Comparison of ENCODE assay signal across 8 mouse cellular contexts in the genomic region with DNA sequence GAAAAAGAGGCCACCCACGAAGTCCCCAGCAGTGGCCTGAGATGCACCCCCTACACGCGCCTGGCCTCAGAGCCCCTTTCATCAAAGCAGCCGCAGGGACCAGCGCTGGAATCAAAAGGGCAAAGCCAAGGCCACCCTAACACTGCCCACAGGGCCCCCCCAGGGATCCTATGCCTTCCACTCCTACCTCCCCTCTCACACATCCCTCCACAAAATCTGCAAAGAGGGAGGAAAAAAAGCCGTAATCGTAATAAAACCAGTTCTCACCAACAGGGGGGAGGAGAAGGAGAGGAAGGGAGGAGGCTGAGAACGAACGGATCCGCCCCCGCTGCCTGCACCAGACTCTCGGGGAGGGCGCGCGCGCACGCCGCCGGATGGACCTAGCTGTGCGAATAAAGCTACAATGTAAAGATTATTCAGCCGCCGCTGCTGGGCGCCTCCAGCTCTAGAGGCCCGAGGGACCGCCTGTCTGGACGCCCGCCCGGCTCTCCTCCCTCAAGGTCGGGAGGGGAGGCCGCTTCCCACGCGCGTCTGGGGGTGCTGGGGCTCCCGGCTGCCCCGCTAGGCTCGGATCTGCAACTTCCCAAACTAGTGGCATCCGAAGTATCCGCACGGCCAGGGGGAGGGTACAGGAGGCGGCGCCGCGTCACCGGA. TPM values are rescaled to one million over a fixed set of nuclear protein-coding genes. Genes with fewer than 3 reads are reported as not detected.
DNase-seq lines count a peak whose midpoint lies in the region; ATAC-seq and TF ChIP-seq lines count a peak whose summit lies in the region.

No protein-coding gene starts in this region.

- peak; percentile 25 for ATAC-seq in forebrain, embryonic 11.5 days (replicated peaks; ENCODE audit: low FRiP score)
- ATAC-seq in heart, embryonic 15.5 days (replicated peaks; ENCODE audit: insufficient number of reproducible peaks, insufficient read depth, low FRiP score, low read depth), result peak; percentile 32
- ATAC-seq in liver, embryonic 14.5 days (ENCODE audit: insufficient read depth), result peak; percentile 41

- peaks cover 58% of the 10 kb centered on the region for H3K79me3 ChIP-seq in C2C12 (ENCODE audit: low read depth)

- peak; percentile 87 for DNase-seq in adrenal gland, postnatal 14 days
- DNase-seq in forebrain, embryonic 11.5 days (ENCODE audit: low spot score), result peak; percentile 88
- DNase-seq in kidney, postnatal 14 days, result peak; percentile 87
- DNase-seq in liver, embryonic 14.5 days (ENCODE audit: low read depth in 3 of 3, low spot score in 3 of 3), result peak; percentile 48 to 51 (median 50)
- DNase-seq in neural tube, embryonic 10.5 days (ENCODE audit: extremely low spot score, low spot score), result peak; percentile 81

- no peak for TF ChIP-seq CTCF in C2C12 (IDR thresholded peaks at IDR 0.05; ENCODE audit: control insufficient read depth, insufficient read depth, insufficient read length)
- TF ChIP-seq CTCF in liver, embryonic 14.5 days (IDR thresholded peaks at IDR 0.05; ENCODE audit: low read depth), result peak; percentile 32; the same call in 1 of the 2 replicates
- no peak for TF ChIP-seq CTCF in testis, adult 2 months (IDR thresholded peaks at IDR 0.05; ENCODE audit: control insufficient read depth, insufficient read depth, insufficient replicate concordance, low read depth, low read length)

- peak overlapping the region; percentile 78 for H3K4me3 ChIP-seq in C2C12 (ENCODE audit: insufficient read depth, poor library complexity, severe bottlenecking)
- peak overlapping the region; percentile 93 for H3K4me3 ChIP-seq in forebrain, embryonic 11.5 days (ENCODE audit: low read depth, low read length)
- peak overlapping the region; percentile 62 for H3K4me3 ChIP-seq in heart, embryonic 15.5 days
- H3K4me3 ChIP-seq in liver, embryonic 14.5 days (ENCODE audit: insufficient read depth in 1 of 2, low read depth in 2 of 2, low read length in 2 of 2), result peak overlapping the region; percentile 69 to 71
- H3K4me3 ChIP-seq in testis, adult 2 months (ENCODE audit: control insufficient read depth, low read depth, low read length), result peak overlapping the region; percentile 85

- H3K27me3 ChIP-seq in C2C12 (ENCODE audit: control insufficient read depth, insufficient read depth, insufficient read length), result no peaks in the 10 kb centered on the region
- no peaks in the 10 kb centered on the region; the same call in 1 of the 2 replicates for H3K27me3 ChIP-seq in forebrain, embryonic 11.5 days (ENCODE audit: control insufficient read depth, insufficient read depth, low read length)
- H3K27me3 ChIP-seq in heart, embryonic 15.5 days, result no peaks in the 10 kb centered on the region
- H3K27me3 ChIP-seq in liver, embryonic 14.5 days (ENCODE audit: control insufficient read depth, insufficient read depth, low read length), result no peaks in the 10 kb centered on the region
- no peaks in the 10 kb centered on the region for H3K27me3 ChIP-seq in testis, adult 2 months (ENCODE audit: control insufficient read depth, insufficient read depth, low read length)

- H3K27ac ChIP-seq in forebrain, embryonic 11.5 days (ENCODE audit: low read depth, low read length), result peak overlapping the region; percentile 86
- peak overlapping the region; percentile 96 for H3K27ac ChIP-seq in heart, embryonic 15.5 days
- H3K27ac ChIP-seq in liver, embryonic 14.5 days, result no peak overlapping the region
- peak overlapping the region; percentile 90 for H3K27ac ChIP-seq in testis, adult 2 months (ENCODE audit: control insufficient read depth, insufficient read depth, low read depth, low read length)

- WGBS in forebrain, embryonic 11.5 days, result 1% methylated on average over 44 of the region's 44 CpGs
- under 1% methylated on average over 44 of the region's 44 CpGs for WGBS in heart, embryonic 15.5 days
- 2% methylated on average over 44 of the region's 44 CpGs for WGBS in liver, embryonic 14.5 days (ENCODE audit: insufficient replicate concordance)

- no peaks in the 10 kb centered on the region for H3K9me3 ChIP-seq in forebrain, embryonic 11.5 days (ENCODE audit: control insufficient read depth, low read length)
- H3K9me3 ChIP-seq in heart, embryonic 15.5 days (replicated peaks), result no peaks in the 10 kb centered on the region
- no peaks in the 10 kb centered on the region for H3K9me3 ChIP-seq in liver, embryonic 14.5 days (ENCODE audit: control insufficient read depth, low read length)

- TF ChIP-seq POLR2A in testis, adult 2 months (IDR thresholded peaks at IDR 0.05; ENCODE audit: control insufficient read depth, low read depth, low read length), result no peak

- H3K36me3 ChIP-seq in C2C12 (ENCODE audit: control insufficient read depth, insufficient read depth), result no peaks in the 10 kb centered on the region
- H3K36me3 ChIP-seq in forebrain, embryonic 11.5 days (ENCODE audit: control insufficient read depth, insufficient read depth, low read length), result no peaks in the 10 kb centered on the region
- no peaks in the 10 kb centered on the region for H3K36me3 ChIP-seq in heart, embryonic 15.5 days
- no peaks in the 10 kb centered on the region for H3K36me3 ChIP-seq in liver, embryonic 14.5 days (replicated peaks; ENCODE audit: control insufficient read depth, insufficient read depth, low read depth)
- H3K36me3 ChIP-seq in testis, adult 2 months (ENCODE audit: control insufficient read depth, insufficient read depth, low read length), result no peaks in the 10 kb centered on the region

- peak overlapping the region; percentile 98 for H3K4me2 ChIP-seq in forebrain, embryonic 11.5 days (ENCODE audit: low read depth, low read length, severe bottlenecking)
- H3K4me2 ChIP-seq in heart, embryonic 15.5 days, result peak overlapping the region; percentile 93
- H3K4me2 ChIP-seq in liver, embryonic 14.5 days (ENCODE audit: low read depth), result peak overlapping the region; percentile 91

- peaks cover 39% of the 10 kb centered on the region for H3K4me1 ChIP-seq in forebrain, embryonic 11.5 days (replicated peaks; ENCODE audit: control insufficient read depth, insufficient read depth, low read length)
- H3K4me1 ChIP-seq in heart, embryonic 15.5 days (replicated peaks), result peaks cover 59% of the 10 kb centered on the region
- H3K4me1 ChIP-seq in liver, embryonic 14.5 days (replicated peaks; ENCODE audit: control insufficient read depth in 2 of 2, insufficient read depth in 2 of 2, low read length in 1 of 2), result peaks cover 3 to 13% of the 10 kb centered on the region in 2 experiments; a peak in 3 of 4 replicates
- peaks cover 42% of the 10 kb centered on the region for H3K4me1 ChIP-seq in testis, adult 2 months (ENCODE audit: control insufficient read depth, insufficient read depth, low read length)

- peaks cover 62% of the 10 kb centered on the region for H3K79me2 ChIP-seq in C2C12 (ENCODE audit: control insufficient read depth, insufficient read depth)

- H3K9ac ChIP-seq in forebrain, embryonic 11.5 days (ENCODE audit: low read length), result peak overlapping the region; percentile 88
- H3K9ac ChIP-seq in heart, embryonic 15.5 days, result peak overlapping the region; percentile 92
- H3K9ac ChIP-seq in liver, embryonic 14.5 days (replicated peaks), result peak overlapping the region; percentile 28

- TF ChIP-seq EP300 in liver, embryonic 14.5 days (IDR thresholded peaks at IDR 0.05; ENCODE audit: low read depth), result no peak

- peak overlapping the region; percentile 73 for H3ac ChIP-seq in C2C12 (ENCODE audit: control insufficient read depth, insufficient read length, low read depth)

TF ChIP-seq in C2C12, 6 proteins besides CTCF, POLR2A, EP300 and RAD21:
- TF ChIP-seq CEBPB (IDR thresholded peaks at IDR 0.05; ENCODE audit: low read depth) (no peak), FOSL1 (IDR thresholded peaks at IDR 0.05; ENCODE audit: insufficient read depth, low read length, poor library complexity, severe bottlenecking) (no peak), MYOD1 (IDR thresholded peaks at IDR 0.05; ENCODE audit: control insufficient read depth, insufficient read length, low read depth) (no peak), USF1 (IDR thresholded peaks at IDR 0.05; ENCODE audit: low read depth) (no peak), MYOG (IDR thresholded peaks at IDR 0.05; ENCODE audit: control insufficient read depth, extremely low read depth, insufficient read length) (no peak), MAX (IDR thresholded peaks at IDR 0.05) (no peak)
TF ChIP-seq in C2C12: peak in this region for 0.

RNA-seq across cellular contexts. Expression of gene Ncor2, which starts 1.4 kb away (rescaled TPM):
- polyA plus RNA-seq in C2C12 (2012; fragmentation: generic; extraction: Trizol), result 91.1 TPM
- 165 and 192 TPM in 2 replicates for total RNA-seq in adrenal gland, postnatal 14 days (2021)
- polyA plus RNA-seq in forebrain, embryonic 11.5 days (2014; fragmentation: Nextera tagmentation; extraction: Ambion mirVana), result 27.3 and 29.5 TPM in 2 replicates
- 14.9 and 22.2 TPM in 2 replicates for polyA plus RNA-seq in heart, embryonic 15.5 days (2015; fragmentation: Nextera tagmentation; extraction: Ambion mirVana)
- 4.1 and 4.4 TPM in 2 replicates for polyA plus RNA-seq in liver, embryonic 14.5 days (2012; rRNA removed)
- polyA plus RNA-seq in liver, embryonic 14.5 days (2014; fragmentation: Nextera tagmentation; extraction: Ambion mirVana), result 3.2 and 3.5 TPM in 2 replicates
- 28.0 and 31.7 TPM in 2 replicates for polyA plus RNA-seq in testis, adult 2 months (2012; rRNA removed)

Comparison
In these comparisons a context has a peak if more than half of its experiments do, and no peak if none do; other contexts are left out.
1. H3K9ac ChIP-seq: peak in every context shown above with its lines; median percentile 92 in heart, embryonic 15.5 days; 88 in forebrain, embryonic 11.5 days; 28 in liver, embryonic 14.5 days.